Mouse (Mus musculus): ENCODE results near the gene Exoc3l.

DNA sequence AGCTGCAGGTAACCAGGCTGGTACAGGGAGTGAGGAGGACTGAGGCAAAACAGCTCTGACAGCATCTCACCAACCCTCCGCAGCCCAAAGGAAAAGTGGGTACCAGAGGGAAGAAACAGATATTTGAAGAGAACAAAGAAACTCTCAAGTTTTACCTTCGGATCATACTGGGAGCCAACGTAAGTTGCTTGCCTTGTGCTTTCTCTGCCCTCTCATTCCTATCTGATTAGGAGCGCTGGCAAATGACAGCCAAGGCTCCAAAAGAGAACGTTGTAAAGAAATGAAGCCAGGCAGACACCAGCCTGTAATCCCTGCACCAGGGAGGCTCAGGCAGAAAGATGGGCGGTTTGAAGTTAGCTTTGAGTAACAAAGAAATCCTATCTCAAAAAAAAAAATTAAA lies 31.1 kb upstream of the Exoc3l start:
- TF ChIP-seq CTCF (conservative IDR thresholded peaks at IDR 0.05 in 1 of 2, IDR thresholded peaks at IDR 0.05 in 1 of 2; ENCODE audit: low read depth in 2 of 2, low read length in 2 of 2) (no peak), POLR2A (IDR thresholded peaks at IDR 0.05; ENCODE audit: low read depth, low read length) (no peak), PAX5 (IDR thresholded peaks at IDR 0.05; ENCODE audit: low read length) (no peak), HCFC1 (IDR thresholded peaks at IDR 0.05; ENCODE audit: low read depth, low read length) (no peak), USF1 (IDR thresholded peaks at IDR 0.05; ENCODE audit: low read depth, low read length) (no peak), MAZ (IDR thresholded peaks at IDR 0.05; ENCODE audit: low read depth, low read length) (no peak), NELFE (IDR thresholded peaks at IDR 0.05; ENCODE audit: low read depth, low read length) (no peak)

Data from CH12.LX (cell line).